Mouse (Mus musculus) ES-E14 (cell line): ENCODE results near the gene 2210016F16Rik. TPM values are rescaled to one million over a fixed set of nuclear protein-coding genes. Genes with fewer than 3 reads are reported as not detected.
"Not testable (repeated sequence)": the region's sequence is repeated elsewhere in the genome, so short reads cannot be mapped to it uniquely, and the experiment has no call there.

Source experiments
- DNase-seq: peaks from one replicate; pipeline ENCODE4 v3.0.0-alpha.2; 2013; ENCODE audit warnings: low read depth, low spot score
- H3K27ac ChIP-seq: 2 replicates; pipeline ENCODE4 v1.5.1; 2012; ENCODE audit warnings: low read depth, mild to moderate bottlenecking, low read length, moderate library complexity, mixed read lengths; ENCODE audit not compliant: poor library complexity, insufficient read depth, severe bottlenecking
- H3K36me3 ChIP-seq: 2 replicates; pipeline ENCODE4 v1.6.1; 2012; ENCODE audit warnings: mild to moderate bottlenecking, low read length, moderate library complexity, mixed read lengths; ENCODE audit not compliant: control insufficient read depth, poor library complexity, insufficient read depth, severe bottlenecking
- H3K4me1 ChIP-seq, 2 experiments: fragments of 150-350 bp in 1 of 2; sonication (generic) in 1 of 2; 2 replicates each; pipeline ENCODE4 v1.6.1; 2012; ENCODE audit warnings: low read length in 2 of 2, mild to moderate bottlenecking in 1 of 2, mixed read lengths in 1 of 2; ENCODE audit not compliant: control insufficient read depth in 2 of 2, insufficient read depth in 2 of 2, poor library complexity in 1 of 2
- H3K4me3 ChIP-seq, 2 experiments: fragments of 150-350 bp in 1 of 2; sonication (generic) in 1 of 2; 2 replicates each; pipeline ENCODE4 v1.5.1; 2012; ENCODE audit warnings: low read length in 2 of 2, low read depth in 1 of 2, mild to moderate bottlenecking in 1 of 2, mixed read lengths in 1 of 2; ENCODE audit not compliant: insufficient read depth in 1 of 2, poor library complexity in 1 of 2, severe bottlenecking in 1 of 2
- H3K9ac ChIP-seq: 2 replicates; pipeline ENCODE4 v1.6.1; 2012; ENCODE audit warnings: low read depth, mild to moderate bottlenecking, low read length, mixed read lengths; ENCODE audit not compliant: poor library complexity, insufficient read depth, severe bottlenecking
- H3K9me3 ChIP-seq: fragments of 150-350 bp; sonication (generic); 2 replicates; pipeline ENCODE4 v1.6.1; 2012; ENCODE audit warnings: low read depth, mild to moderate bottlenecking, low read length; ENCODE audit not compliant: control insufficient read depth, insufficient read depth
- CHD2 ChIP-seq: IDR thresholded peaks from 2 replicates; pipeline ENCODE4 v1.6.1; 2014; ENCODE audit warnings: mild to moderate bottlenecking, low read depth, low read length, inconsistent platforms
- HCFC1 ChIP-seq: IDR thresholded peaks from 2 replicates; pipeline ENCODE4 v1.6.1; 2012; ENCODE audit warnings: low read length, inconsistent platforms, borderline replicate concordance; ENCODE audit not compliant: insufficient read depth
- MAFK ChIP-seq: IDR thresholded peaks from 2 replicates; pipeline ENCODE4 v1.6.1; 2014; ENCODE audit warnings: mild to moderate bottlenecking, low read depth, low read length, inconsistent platforms; ENCODE audit not compliant: insufficient read depth
- ZC3H11A ChIP-seq: IDR thresholded peaks from 2 replicates; pipeline ENCODE4 v1.6.1; 2012; ENCODE audit warnings: low read depth, mild to moderate bottlenecking, inconsistent platforms, low read length, borderline replicate concordance
- ZNF384 ChIP-seq: IDR thresholded peaks from 2 replicates; pipeline ENCODE4 v1.6.1; 2012; ENCODE audit warnings: low read depth, low read length, inconsistent platforms
- in situ Hi-C, 2 experiments: fragments of 600-800 bp; cut with MboI; formaldehyde crosslinking; loops; one replicate each; pipeline ENCODE4 v1.15.1; 2025; ENCODE audit warnings: low sequenced_read_pairs in 2 of 2, inconsistent platforms in 1 of 2; ENCODE audit not compliant: unreplicated experiment in 2 of 2
- total RNA-seq: library from RNA; depleted of rRNA; stranded (reverse); fragments of 300-350 nt; gene quantifications from 2 replicates; pipeline ENCODE4 v1.2.3, GENCODE M21; 2012

2210016F16Rik gene
- total RNA-seq, 1 experiment: 12.5 TPM

GRCm38 (mm10) chr13:58397651-58398050 lies 12.6 kb upstream of the 2210016F16Rik start:
- in situ Hi-C loops: no loop called here
- DNase-seq: no peak
- Histone ChIP-seq H3K9me3 (no peaks in the 10 kb centered on the region), H3K4me3 (no peak overlapping the region), H3K36me3 (peaks cover 36% of the 10 kb centered on the region), H3K4me1 (no peaks in the 10 kb centered on the region), H3K27ac (no peak overlapping the region), H3K9ac (no peak overlapping the region)
- TF ChIP-seq ZC3H11A: no peak
- TF ChIP-seq MAFK: no peak
- TF ChIP-seq CHD2: no peak
- TF ChIP-seq HCFC1: no peak
- no peak for TF ChIP-seq ZNF384

GRCm38 (mm10) chr13:58394392-58394791 lies 9.4 kb upstream of the 2210016F16Rik start:
- peaks cover 36% of the 10 kb centered on the region for H3K36me3 ChIP-seq
- H3K4me3 ChIP-seq, H3K27ac ChIP-seq, H3K9me3 ChIP-seq, in situ Hi-C loops, H3K9ac ChIP-seq, H3K4me1 ChIP-seq, DNase-seq: not testable (repeated sequence)

GRCm38 (mm10) chr13:58389324-58389951 lies 4.4 kb upstream of the 2210016F16Rik start:
- DNase-seq: no peak
- peaks cover 12% of the 10 kb centered on the region for H3K36me3 ChIP-seq
- in situ Hi-C loops: loop anchor here in 1 of 2 experiments (10.0 kb wide), 1 partner anchor 105 kb away; no protein-coding TSS in a partner anchor
- H3K4me3 ChIP-seq: no peak overlapping the region
- no peaks in the 10 kb centered on the region for H3K4me1 ChIP-seq
- H3K9me3 ChIP-seq: no peaks in the 10 kb centered on the region
- TF ChIP-seq CHD2: no peak
- no peak overlapping the region for H3K9ac ChIP-seq
- H3K27ac ChIP-seq: no peak overlapping the region

- DNase-seq: no peak
- H3K36me3 ChIP-seq: peaks cover 5% of the 10 kb centered on the region; the same call in 1 of the 2 replicates
- H3K4me1 ChIP-seq: no peaks in the 10 kb centered on the region
- TF ChIP-seq ZC3H11A (no peak), HCFC1 (no peak), MAFK (no peak), ZNF384 (no peak), CHD2 (no peak)
- H3K9ac ChIP-seq: no peak overlapping the region
- no peak overlapping the region for H3K27ac ChIP-seq
- in situ Hi-C loops: loop anchor here in 1 of 2 experiments (10.0 kb wide), 1 partner anchor 104 kb away; no protein-coding TSS in a partner anchor
- H3K9me3 ChIP-seq: no peaks in the 10 kb centered on the region
- H3K4me3 ChIP-seq: no peak overlapping the region
These were observed 3.4 kb upstream of the 2210016F16Rik start for GRCm38 (mm10) chr13:58388379-58388778.

GRCm38 (mm10) chr13:58387948-58388347 lies 2.9 kb upstream of the 2210016F16Rik start:
- in situ Hi-C loops: loop anchor here in 1 of 2 experiments (10.0 kb wide), 1 partner anchor 103 kb away; no protein-coding TSS in a partner anchor
- H3K36me3 ChIP-seq: peaks cover 5% of the 10 kb centered on the region; the same call in 1 of the 2 replicates
- H3K9ac ChIP-seq: no peak overlapping the region
- no peaks in the 10 kb centered on the region for H3K4me1 ChIP-seq
- H3K9me3 ChIP-seq: no peaks in the 10 kb centered on the region
- TF ChIP-seq CHD2 (peak; percentile 8; the same call in 1 of the 2 replicates), ZC3H11A (no peak), HCFC1 (no peak), ZNF384 (no peak), MAFK (no peak)
- DNase-seq: peak; percentile 73
- no peak overlapping the region for H3K27ac ChIP-seq
- no peak overlapping the region for H3K4me3 ChIP-seq
